Mouse (Mus musculus) spleen, postnatal 4 days (tissue): Measurements from ENCODE around the gene Nthl1.

ENCODE experiments used
- DNase-seq, 2 experiments: peaks; one replicate each; pipeline ENCODE4 v3.0.0; 2022; ENCODE audit warnings: low spot score in 2 of 2

Nthl1 gene

GRCm38 (mm10) chr17:24628646-24629045 lies 3.8 kb upstream of the Nthl1 start:
- DNase-seq = peak; percentile 83 to 94

- DNase-seq = no peak
These were observed 2.4 kb upstream of the Nthl1 start for GRCm38 (mm10) chr17:24630072-24630471.

GRCm38 (mm10) chr17:24632813-24633449 lies 451 bp downstream of the Nthl1 start:
- DNase-seq = peak in 1 of 2 experiments; percentile 69

- no peak for DNase-seq
These were observed 1.4 kb downstream of the Nthl1 start for GRCm38 (mm10) chr17:24633831-24634230.

DNA sequence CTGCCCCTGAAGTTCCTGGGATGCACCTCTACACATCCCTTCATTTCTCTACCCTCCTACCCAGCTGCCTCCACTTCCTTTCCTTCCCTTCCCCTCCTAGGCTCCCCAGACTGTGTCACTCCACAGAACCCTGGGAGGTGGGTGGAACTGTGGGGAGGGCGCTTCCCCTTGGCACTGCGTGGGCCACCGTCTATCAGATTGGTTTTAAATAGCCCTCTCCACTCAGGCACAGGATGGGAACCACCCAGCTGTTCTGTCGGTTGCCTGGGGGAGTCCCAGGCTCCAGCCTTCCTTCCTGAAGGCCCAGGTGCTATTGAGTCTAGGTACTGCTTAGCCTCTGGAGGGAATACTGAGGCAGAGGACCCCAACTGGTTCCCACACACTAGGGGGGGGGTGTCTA lies 2.5 kb downstream of the Nthl1 start:
- no peak for DNase-seq

GRCm38 (mm10) chr17:24635694-24636093 lies 3.2 kb downstream of the Nthl1 start:
- DNase-seq = no peak

DNA sequence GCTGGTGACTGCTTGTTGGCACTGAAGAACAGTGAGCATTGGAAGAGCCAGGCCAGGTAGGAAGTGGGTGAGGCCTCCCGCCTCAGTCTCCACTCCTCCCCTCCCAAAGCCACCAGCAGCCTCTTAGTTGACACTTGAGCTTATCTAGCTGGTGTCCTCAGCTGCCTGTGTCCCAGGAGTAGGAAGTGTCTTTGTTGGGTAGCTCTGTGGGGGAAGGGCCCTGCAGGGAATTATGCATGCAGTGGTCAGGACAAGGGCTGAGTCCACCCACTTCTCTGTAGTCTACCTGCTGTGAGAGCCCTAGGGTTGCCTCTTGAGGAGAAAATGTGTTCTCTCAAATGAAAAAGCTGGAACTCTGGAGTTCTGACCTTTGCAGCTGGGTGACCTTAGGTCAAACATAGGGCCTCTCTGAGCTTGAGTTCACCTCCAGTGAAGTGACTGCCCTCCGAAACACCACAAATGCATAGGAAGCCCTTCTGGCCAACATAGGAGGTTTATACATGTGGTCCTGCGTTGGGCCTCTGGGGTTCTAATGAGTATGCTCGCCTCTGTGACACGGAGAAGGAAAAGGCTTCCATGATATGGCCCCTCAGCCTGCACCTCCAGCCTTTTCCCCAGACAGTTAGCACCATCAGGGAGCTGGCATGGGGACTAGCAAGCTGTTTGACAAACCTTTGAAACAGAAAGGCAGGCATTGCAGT lies 4.5 kb downstream of the Nthl1 start:
- DNase-seq = no peak

GRCm38 (mm10) chr17:24638214-24638613 lies 5.7 kb downstream of the Nthl1 start:
- DNase-seq = no peak

- DNase-seq = no peak
These were observed 6.4 kb downstream of the Nthl1 start for GRCm38 (mm10) chr17:24638840-24639239.

- no peak for DNase-seq
These were observed 7.1 kb downstream of the Nthl1 start for GRCm38 (mm10) chr17:24639571-24639988.

- DNase-seq = no peak
These were observed 7.6 kb downstream of the Nthl1 start for GRCm38 (mm10) chr17:24640119-24640518.

GRCm38 (mm10) chr17:24640581-24640980 lies 8.1 kb downstream of the Nthl1 start:
- DNase-seq = no peak

DNA sequence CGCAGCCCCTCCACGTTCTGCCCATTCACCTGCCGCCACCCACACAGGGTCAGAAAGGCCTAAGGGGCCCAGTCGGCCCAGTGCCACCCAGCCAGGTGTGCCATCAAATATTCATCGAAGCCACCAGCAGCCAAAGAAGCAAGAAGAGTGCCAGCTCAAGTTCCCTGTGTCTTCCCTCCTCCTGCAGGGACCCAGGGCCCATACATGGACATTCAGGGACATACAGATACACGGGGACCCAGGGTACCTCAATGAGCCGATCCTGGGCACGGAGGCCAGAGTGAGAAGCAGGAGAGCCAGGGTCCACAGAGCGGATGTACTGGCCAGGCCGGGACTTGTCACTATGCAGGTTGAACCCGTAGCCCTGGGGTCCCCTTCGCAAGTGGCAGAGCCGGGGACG lies 9.5 kb downstream of the Nthl1 start:
- DNase-seq = no peak

DNA sequence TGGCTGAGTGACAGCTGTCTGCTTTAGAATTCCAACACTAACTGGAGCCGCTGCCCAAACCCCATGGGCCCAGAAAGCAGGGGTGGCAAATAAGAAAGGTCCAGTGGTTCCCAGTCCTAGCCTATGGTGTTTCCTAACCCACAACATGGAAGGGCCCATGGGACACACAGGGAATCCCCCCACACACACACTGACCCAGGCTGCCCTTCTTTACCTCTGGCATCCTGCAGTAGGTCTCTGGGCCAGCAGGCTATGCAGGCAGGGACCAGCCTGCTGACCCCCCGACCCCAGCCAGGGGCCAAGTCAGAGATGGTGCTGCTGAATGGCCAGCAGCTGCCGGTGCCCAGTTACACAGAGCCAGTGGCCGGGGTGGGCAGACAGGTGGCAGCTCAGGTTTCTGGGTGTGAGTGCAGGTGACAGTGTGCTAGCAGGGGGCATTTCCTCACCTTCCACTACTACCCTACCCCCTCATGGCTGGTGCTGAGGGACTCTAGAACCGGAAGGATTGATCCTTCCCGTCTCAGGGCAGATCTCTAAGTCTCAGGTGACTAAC lies 10.4 kb downstream of the Nthl1 start:
- no peak for DNase-seq

GRCm38 (mm10) chr17:24644030-24644715 lies 11.7 kb downstream of the Nthl1 start:
- peak in 1 of 2 experiments; percentile 63 for DNase-seq

DNA sequence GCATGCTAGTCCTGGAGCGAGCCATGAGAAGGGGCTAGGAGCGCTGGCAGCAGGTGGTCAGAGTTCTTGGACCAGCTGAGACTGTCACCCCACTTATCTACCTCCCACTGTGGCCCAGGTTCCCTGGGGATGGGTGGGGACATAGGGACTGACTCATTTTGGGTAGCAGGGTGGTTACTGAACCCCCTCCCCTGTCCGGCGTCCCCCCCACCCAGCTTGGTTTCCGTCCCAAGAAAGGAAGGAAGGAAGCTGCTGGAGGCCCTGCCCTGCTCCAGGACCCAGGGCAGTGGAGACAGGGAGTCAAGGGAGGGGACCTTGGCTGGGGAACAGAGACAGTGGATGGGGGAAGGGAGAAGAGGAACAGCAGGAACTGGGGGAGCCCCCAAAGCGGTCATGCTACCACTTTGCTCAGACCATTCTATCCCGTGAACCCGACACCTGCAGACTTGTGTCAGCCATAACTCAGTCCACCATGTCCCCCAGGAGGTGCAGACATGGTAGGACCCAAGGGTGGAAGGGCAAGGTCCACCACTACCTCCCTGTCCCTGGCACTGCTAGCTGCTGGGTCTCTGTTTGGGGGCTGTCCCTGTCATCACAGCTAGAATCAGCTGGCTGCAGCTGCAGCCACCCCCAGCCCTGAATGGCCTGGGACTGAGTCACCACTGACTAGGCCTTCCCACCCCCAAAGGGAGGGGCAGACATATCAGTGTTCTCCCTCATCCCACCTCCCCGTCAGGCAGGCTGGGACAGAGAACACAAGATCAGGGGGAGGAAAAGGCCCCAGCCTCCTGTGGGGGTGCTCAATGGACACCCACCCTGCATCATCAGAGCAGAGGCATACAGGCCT lies 12.6 kb downstream of the Nthl1 start:
- DNase-seq = no peak

DNA sequence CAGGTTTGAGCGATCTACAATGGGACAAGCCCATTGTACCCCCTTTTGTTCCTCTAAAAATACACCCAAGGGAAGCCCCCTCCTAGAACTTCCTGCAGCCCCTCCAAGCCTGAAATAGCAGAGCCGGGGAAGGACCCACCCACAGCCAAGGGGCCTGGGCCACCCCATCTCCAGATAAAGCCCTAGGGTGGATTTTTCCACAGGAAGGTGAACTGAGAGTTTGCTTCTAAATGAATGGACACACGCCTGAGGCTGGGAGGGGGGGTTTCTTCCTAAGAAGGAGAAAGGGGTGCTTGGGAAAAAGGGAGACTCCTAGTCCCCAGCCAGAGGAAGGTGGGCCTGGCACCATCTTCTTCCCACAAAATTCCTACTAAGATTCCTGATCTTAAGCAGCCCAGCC lies 13.4 kb downstream of the Nthl1 start:
- DNase-seq = no peak

- no peak for DNase-seq
These were observed 13.9 kb downstream of the Nthl1 start for GRCm38 (mm10) chr17:24646381-24646780.

- no peak for DNase-seq
These were observed 15.0 kb downstream of the Nthl1 start for GRCm38 (mm10) chr17:24647493-24647892.

GRCm38 (mm10) chr17:24648731-24649377 lies 16.4 kb downstream of the Nthl1 start:
- DNase-seq = no peak

GRCm38 (mm10) chr17:24649581-24650069 lies 17.1 kb downstream of the Nthl1 start:
- peak in 1 of 2 experiments; percentile 70 for DNase-seq
